Mouse (Mus musculus) liver, adult (tissue): Measurements from ENCODE around the gene Gpc6.

Experiments used
- GATA4 ChIP-seq: IDR thresholded peaks from 2 replicates; pipeline ENCODE4 v1.6.1; 2014; ENCODE audit warnings: mild to moderate bottlenecking, low read length; ENCODE audit not compliant: insufficient replicate concordance

The Gpc6 gene

DNA sequence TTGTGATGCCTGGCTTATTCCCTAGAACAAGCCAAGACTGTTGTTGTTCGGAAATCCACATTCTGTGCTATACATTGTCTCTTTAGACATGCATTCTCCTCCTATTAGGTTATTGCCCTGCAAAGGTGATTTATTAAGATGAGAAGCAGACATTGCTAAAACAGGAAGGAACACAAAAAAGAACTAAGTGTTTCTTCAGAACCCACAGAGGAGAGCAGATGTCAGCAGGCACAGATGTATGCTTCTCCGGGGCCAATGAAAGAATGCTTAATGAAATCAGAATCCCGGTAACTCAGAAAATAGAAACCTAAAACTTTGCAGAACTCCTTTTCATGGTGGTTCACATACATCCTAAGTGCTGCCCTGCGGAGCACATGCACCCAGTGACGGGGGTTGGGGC is 837.8 kb downstream of the Gpc6 start:
- TF ChIP-seq GATA4 = no peak

DNA sequence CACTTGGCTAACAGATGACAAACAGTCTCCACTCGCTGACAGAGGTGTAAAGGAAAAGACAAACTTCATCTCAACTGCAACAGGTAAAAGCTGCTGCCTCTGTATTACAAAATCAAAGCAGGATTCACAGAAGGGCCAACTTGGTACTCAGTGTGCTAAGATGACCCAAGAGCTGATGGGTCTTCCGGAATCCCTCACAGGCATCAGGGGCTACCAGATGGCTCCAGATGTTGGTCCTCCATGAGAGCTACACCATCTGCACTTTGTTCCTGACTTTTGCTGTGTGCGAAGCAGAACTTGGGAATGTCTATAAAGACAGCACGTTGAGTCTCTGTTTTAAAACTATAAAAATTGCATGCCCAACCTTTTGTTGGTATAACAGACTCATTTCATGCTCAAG is 842.7 kb downstream of the Gpc6 start:
- TF ChIP-seq GATA4 = no peak

DNA sequence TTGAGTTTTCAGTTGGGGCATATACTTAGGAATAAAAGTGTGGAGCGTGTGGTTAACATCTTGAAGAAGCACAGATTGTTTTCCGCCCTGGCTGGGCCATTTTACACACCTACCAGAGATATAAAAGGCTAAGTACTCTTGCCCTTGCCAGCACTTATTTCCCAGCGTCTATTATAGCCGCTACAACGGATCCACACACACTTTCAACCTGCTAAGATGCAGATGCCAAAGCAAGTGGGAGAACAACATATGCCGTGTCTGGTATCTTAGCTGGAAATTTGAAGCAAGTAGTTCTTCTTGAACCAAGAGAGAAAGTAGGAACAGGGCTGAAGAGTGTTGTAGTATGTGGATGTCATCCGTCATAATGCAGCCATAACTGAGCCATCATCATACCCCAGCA is 843.6 kb downstream of the Gpc6 start:
- TF ChIP-seq GATA4 = no peak

GRCm38 (mm10) chr14:117773373-117773772 is 848.3 kb downstream of the Gpc6 start:
- no peak for TF ChIP-seq GATA4

DNA sequence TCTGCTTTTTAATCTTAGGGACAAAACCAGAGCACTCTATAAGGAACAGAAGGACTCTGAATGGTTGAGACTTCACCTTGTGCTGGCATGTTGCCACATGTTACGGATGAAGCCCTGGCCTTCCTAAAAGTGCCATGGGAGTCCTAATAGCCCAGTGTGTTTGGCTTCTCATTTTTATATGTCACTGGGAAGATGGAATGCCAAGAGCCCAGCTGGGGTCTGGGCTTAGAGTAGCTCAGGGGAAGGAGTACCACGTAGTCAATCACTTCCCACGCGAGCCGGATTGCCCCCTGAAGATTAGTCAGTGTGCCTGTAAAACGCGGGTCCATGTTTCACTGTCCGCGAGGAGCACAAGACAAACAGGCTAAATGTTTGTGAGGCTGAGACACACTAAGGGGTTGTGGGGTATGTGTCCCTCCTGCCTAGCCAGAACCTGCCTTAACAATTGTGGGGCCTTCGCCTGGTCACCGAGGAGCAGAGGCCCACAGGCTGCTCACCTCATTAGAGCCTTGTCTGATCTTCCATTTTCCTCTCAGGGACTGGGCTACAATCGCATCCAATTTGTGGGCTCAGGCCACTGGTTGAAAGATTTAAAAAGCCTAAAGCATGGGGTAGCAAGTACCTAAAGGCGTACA is 852.9 kb downstream of the Gpc6 start:
- no peak for TF ChIP-seq GATA4

- TF ChIP-seq GATA4 = no peak
Measured at GRCm38 (mm10) chr14:117778538-117779413, 853.7 kb downstream of the Gpc6 start.

GRCm38 (mm10) chr14:117781724-117782123 is 856.6 kb downstream of the Gpc6 start:
- TF ChIP-seq GATA4 = no peak

- TF ChIP-seq GATA4 = no peak
Measured at GRCm38 (mm10) chr14:117783671-117784262, 858.7 kb downstream of the Gpc6 start.

GRCm38 (mm10) chr14:117784960-117785359 is 859.8 kb downstream of the Gpc6 start:
- TF ChIP-seq GATA4 = no peak

DNA sequence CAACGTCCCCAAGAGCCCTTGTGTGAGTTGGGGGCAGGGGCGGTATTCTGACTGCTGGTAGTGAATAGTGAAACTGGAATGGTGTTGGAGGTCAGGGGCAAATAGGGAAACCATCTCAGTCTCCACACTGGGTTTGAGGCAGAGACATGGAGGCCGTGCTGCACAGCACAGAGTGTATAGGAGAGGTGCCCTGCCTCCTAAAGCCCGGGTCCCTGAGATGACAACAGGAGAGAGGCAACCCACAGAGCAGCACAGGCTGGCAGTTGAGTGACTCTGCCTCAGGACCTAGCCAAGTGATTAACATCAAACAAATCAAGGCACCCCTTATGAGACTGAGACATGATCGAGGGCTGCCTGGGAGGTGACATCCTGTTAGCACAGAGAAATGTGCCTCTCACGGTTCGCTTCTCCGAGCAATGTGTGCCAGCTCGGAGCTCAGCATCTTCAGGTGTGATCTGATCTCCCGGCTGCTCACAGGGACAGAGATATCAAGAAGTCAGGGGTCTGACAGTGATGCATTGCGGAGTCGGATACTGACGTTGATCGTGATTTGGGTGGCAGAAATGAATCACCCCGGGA is 860.5 kb downstream of the Gpc6 start:
- TF ChIP-seq GATA4 = no peak

GRCm38 (mm10) chr14:117786647-117787046 is 861.5 kb downstream of the Gpc6 start:
- TF ChIP-seq GATA4 = no peak

DNA sequence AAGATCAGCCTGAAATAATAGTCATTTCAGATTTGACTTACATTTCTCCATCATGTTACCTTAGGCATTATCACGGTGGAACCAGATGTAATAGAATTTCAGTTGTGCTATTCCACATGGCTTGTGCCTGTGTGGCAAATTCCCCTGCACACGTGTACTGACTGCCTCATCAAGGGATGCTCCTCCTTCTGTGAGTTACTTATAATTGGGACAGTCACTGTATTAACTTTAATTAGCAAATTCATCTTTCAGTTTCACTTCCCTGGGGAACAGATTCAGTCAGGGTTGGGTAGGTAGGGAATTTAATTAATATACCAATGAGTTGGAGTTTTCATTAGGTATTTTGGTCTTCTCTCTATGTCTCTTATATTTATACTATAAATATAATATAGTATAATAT is 869.8 kb downstream of the Gpc6 start:
- no peak for TF ChIP-seq GATA4

DNA sequence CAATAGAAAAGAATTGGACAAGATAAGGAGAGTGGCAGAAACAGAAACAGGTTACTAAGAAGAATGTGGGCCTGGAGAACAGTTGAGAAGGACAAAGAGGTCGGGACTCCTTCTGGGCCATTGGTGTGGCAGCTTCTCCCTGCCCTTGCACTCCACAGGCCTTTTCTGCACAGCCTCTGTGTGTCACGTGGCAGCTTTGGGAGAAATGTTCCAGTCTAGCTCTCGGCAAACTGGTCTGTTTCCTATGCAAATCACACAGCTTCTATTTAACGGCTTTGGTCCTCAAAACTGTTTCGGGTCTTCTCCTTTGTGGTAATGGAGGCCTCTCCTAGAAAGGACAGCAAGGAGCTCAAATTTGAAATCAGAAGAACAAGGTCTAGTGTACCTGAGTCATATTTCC is 871.5 kb downstream of the Gpc6 start:
- no peak for TF ChIP-seq GATA4

GRCm38 (mm10) chr14:117800399-117800798 is 875.3 kb downstream of the Gpc6 start:
- TF ChIP-seq GATA4 = no peak

GRCm38 (mm10) chr14:117807846-117808245 is 882.7 kb downstream of the Gpc6 start:
- TF ChIP-seq GATA4 = no peak

GRCm38 (mm10) chr14:117808326-117808725 is 883.2 kb downstream of the Gpc6 start:
- TF ChIP-seq GATA4 = no peak
